Mouse (Mus musculus): Measurements from ENCODE around the gene Rhbdl2.

Gene Rhbdl2

DNA sequence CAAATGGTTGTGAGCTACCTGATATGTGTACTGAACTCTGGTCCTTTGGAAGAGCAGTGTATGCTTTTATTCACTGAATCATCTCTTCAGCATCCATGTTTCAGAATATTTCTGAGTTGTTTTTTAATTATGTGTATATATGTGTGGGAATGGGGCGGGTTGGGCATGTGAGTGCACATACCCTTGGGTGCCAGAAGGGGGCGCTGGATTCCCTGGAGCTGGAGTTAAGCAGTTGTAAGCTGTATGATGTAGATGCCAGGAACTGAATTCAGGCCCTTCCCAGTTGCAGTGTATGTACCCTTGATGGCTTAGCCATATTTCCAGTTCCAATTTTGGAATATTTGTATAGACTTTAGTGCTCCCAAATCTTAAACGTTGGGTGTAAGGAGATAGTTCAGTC, 24.9 kb downstream of the Rhbdl2 start:
- DNase-seq (ENCODE audit: extremely low spot score, low read depth, low spot score), result no peak

GRCm38 (mm10) chr4:123814030-123814501, 26.4 kb downstream of the Rhbdl2 start:
- no peak for DNase-seq (ENCODE audit: extremely low spot score, low read depth, low spot score)

DNA sequence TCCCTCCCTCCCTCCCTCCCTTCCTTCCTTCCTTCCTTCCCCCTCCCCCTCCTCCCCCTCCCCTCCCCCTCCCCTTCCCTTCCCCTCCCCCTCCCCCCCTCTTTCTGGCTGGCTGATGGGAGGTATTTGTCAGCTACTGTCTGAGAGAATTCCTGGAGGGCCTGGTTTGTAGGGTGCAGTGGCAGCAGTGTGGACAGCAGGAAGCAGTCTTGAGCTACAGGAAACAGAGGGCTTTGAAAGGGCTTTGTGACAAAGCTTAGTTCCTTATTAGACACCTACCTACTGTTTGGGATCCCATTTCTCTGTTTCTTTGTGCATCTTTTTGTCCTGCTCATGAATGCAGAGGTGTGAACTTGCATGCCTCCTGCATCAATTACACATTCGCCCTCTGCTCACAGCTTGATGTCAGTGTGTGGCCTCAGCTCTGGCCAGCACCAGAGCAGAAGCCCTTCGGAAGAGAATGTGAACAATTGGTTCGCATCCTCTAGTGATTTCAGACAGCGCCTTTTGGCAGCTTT, 31.5 kb downstream of the Rhbdl2 start:
- no peak for DNase-seq (ENCODE audit: extremely low spot score, low read depth, low spot score)

- no peak for DNase-seq (ENCODE audit: extremely low spot score, low read depth, low spot score)
Measured at GRCm38 (mm10) chr4:123842126-123842525, 54.5 kb downstream of the Rhbdl2 start.

DNA sequence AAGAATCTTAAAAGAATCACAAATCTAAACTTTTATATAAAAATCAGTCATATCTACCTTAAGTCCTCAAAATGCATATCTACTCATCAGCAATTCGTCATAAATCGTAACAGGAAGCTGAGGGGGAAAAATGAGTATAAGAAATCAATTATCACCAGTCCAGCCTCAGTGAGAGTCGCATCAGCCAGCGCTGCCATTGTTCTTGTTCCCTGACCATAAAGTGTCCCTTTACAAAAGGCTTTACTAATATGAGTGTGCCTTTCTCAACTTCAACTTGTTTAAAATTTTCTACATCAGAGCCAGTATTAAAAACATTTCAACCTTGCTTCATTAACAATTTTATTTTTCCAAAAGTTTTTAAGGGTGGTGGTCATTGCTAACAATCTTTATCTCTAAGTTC, 69.2 kb downstream of the Rhbdl2 start:
- DNase-seq (ENCODE audit: extremely low spot score, low read depth, low spot score), result no peak

- DNase-seq (ENCODE audit: extremely low spot score, low read depth, low spot score), result no peak
Measured at GRCm38 (mm10) chr4:123858090-123858489, 70.4 kb downstream of the Rhbdl2 start.

- no peak for DNase-seq (ENCODE audit: extremely low spot score, low read depth, low spot score)
Measured at GRCm38 (mm10) chr4:123859379-123859778, 71.7 kb downstream of the Rhbdl2 start, which contains the start of gene 4933427I04Rik. Gene 4933427I04Rik, plus strand, starts transcription at chr4:123859679.

DNA sequence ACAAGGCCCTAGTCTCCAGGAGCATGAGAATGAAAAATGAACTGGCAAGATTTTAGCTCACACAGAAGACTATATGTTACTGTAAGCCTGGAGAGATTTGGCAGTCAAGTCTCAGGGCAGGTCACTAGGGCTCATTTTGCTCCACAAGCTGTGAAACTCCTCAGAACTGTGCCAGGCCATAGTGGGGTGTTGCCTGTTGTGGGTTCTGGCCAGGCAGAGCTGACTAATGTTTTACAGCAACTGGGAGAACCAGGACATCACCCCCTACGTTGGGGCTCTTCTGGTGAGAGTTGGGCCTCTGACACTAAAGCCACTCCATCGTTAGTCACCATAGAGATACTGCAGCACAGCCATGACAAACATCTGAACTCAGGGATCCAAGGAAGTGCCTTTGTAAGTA, 72.1 kb downstream of the Rhbdl2 start:
- no peak for DNase-seq (ENCODE audit: extremely low spot score, low read depth, low spot score)

DNA sequence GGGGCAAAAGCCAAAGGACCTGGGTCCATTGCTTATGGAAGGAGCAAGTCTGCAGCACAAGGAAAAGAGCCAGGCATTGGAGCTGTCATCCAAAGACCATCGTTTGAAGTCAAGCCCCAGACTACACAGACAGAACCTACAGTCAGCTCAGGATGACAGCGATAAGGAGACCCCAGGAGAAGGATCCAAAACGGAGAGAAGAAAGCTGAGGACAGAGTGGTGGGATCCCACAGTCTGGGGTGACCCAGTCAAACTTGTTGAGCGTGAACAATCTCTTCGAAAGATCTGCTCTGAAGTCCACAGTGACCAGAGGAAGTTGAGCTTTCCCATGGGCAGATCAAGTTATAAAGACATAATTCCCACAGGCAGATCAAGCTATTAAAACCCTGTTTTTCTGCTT, 72.9 kb downstream of the Rhbdl2 start:
- DNase-seq (ENCODE audit: extremely low spot score, low read depth, low spot score), result no peak

Measured in hindlimb bud, embryonic 11.5 days (tissue).